Mouse (Mus musculus): ENCODE measurements at regions not wholly inside any gene's neighbourhood (a gene's known extent, or its start where the extent isn't known, plus 50 kb on each side); places are given as distances from the start of the nearest gene placed in this dataset.

- TF ChIP-seq POLR2A (IDR thresholded peaks at IDR 0.05; ENCODE audit: low read depth, low read length) (no peak), CTCF (IDR thresholded peaks at IDR 0.05; ENCODE audit: borderline replicate concordance, insufficient read depth, low read length) (peak; percentile 74; the same call in 1 of the 2 replicates)
Measured at GRCm38 (mm10) chrX:51913247-51913646, 59.3 kb downstream of the 1700080O16Rik start.
